Comparison of ENCODE assay signal across 15 mouse cellular contexts in the genomic region with DNA sequence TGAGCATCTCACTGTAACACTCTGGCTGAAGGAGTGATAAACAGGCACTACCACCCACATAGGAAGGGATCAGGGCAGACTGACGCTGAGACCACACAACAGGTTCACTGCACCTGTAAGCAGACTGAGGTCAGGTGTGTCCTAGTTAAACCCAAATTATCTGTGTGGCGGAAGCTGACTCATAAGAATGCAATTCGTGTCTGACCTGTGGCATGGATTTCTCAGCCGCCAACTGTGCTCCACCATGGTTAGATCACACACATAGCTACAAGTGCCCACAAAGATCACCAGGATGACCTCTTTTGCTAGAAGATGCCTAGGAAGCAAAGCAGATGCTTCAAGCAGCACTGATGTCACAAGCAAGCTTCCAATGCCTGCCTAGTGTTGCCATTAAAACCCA.
"Had no signal": no experiment of that assay in that cellular context is flagged by ENCODE, and none has a peak within 500 bp of the region (broad histone marks: within the 10 kb centered on the region; RNA-seq: fewer than 3 reads in every experiment).

No protein-coding gene starts in this region.

- H3K27me3 ChIP-seq: limb, embryonic 15.5 days; midbrain, embryonic 12.5 days; midbrain, embryonic 15.5 days; neural tube, embryonic 12.5 days; neural tube, embryonic 15.5 days; stomach, embryonic 15.5 days had no signal

- ATAC-seq: liver, postnatal 0 days; midbrain, embryonic 15.5 days had no signal

- H3K4me1 ChIP-seq: midbrain, embryonic 12.5 days; midbrain, embryonic 15.5 days; neural tube, embryonic 12.5 days; neural tube, embryonic 15.5 days had no signal

- H3K9me3 ChIP-seq: limb, embryonic 12.5 days; limb, embryonic 15.5 days; midbrain, embryonic 12.5 days; midbrain, embryonic 15.5 days; neural tube, embryonic 12.5 days; neural tube, embryonic 15.5 days; stomach, embryonic 15.5 days had no signal

- H3K36me3 ChIP-seq: limb, embryonic 12.5 days; limb, embryonic 15.5 days; midbrain, embryonic 12.5 days; midbrain, embryonic 15.5 days; neural tube, embryonic 12.5 days; neural tube, embryonic 15.5 days; stomach, embryonic 15.5 days had no signal

- H3K9ac ChIP-seq: limb, embryonic 12.5 days; limb, embryonic 15.5 days; liver, embryonic 14.5 days; liver, postnatal 0 days; lung, embryonic 14.5 days; midbrain, embryonic 12.5 days; midbrain, embryonic 15.5 days; neural tube, embryonic 12.5 days; neural tube, embryonic 15.5 days; stomach, embryonic 15.5 days had no signal

- H3K4me2 ChIP-seq: limb, embryonic 12.5 days; limb, embryonic 15.5 days; liver, embryonic 11.5 days; lung, embryonic 14.5 days; midbrain, embryonic 12.5 days; midbrain, embryonic 15.5 days; neural tube, embryonic 12.5 days; neural tube, embryonic 15.5 days; stomach, embryonic 15.5 days had no signal

- DNase-seq: kidney, adult 18-20 months; kidney, postnatal 36 days; liver, postnatal 0 days; lung, embryonic 14.5 days; thymus, postnatal 25 days had no signal

- H3K27ac ChIP-seq: limb, embryonic 12.5 days; limb, embryonic 15.5 days; liver, embryonic 14.5 days; macrophage; midbrain, embryonic 12.5 days; midbrain, embryonic 15.5 days; neural tube, embryonic 12.5 days; neural tube, embryonic 15.5 days; stomach, embryonic 15.5 days had no signal

- H3K4me3 ChIP-seq: limb, embryonic 12.5 days; limb, embryonic 15.5 days; midbrain, embryonic 12.5 days; midbrain, embryonic 15.5 days; neural tube, embryonic 12.5 days; neural tube, embryonic 15.5 days; stomach, embryonic 15.5 days had no signal
